Mouse (Mus musculus) forebrain, embryonic 12.5 days (tissue): ENCODE data around the gene Olfr884. TPM values are rescaled to one million over a fixed set of nuclear protein-coding genes. Genes with fewer than 3 reads are reported as not detected.

Source experiments
- ATAC-seq: fragments of 200-750 bp; cut with Nextera tagmentation; 2 replicates; pipeline ENCODE4 v1.8.0; 2017; ENCODE audit warnings: moderate TSS enrichment; ENCODE audit not compliant: low FRiP score
- H3K27ac ChIP-seq: fragments of 300-500 bp; sonication (generic); 2 replicates; pipeline ENCODE4 v1.5.1; 2016; ENCODE audit warnings: mild to moderate bottlenecking
- H3K27me3 ChIP-seq: fragments of 300-500 bp; sonication (generic); 2 replicates; pipeline ENCODE4 v1.6.1; 2016; ENCODE audit warnings: mild to moderate bottlenecking
- H3K36me3 ChIP-seq: fragments of 300-500 bp; sonication (generic); replicated peaks from 2 replicates; pipeline ENCODE4 v1.6.1; 2016; ENCODE audit warnings: mild to moderate bottlenecking
- H3K4me1 ChIP-seq: fragments of 300-500 bp; sonication (generic); 2 replicates; pipeline ENCODE4 v1.6.1; 2016
- H3K4me2 ChIP-seq: fragments of 300-500 bp; sonication (generic); 2 replicates; pipeline ENCODE4 v1.6.1; 2016; ENCODE audit warnings: mild to moderate bottlenecking, moderate library complexity
- H3K4me3 ChIP-seq: fragments of 300-500 bp; sonication (generic); replicated peaks from 2 replicates; pipeline ENCODE4 v1.5.1; 2016; ENCODE audit warnings: mild to moderate bottlenecking
- H3K9ac ChIP-seq: fragments of 300-500 bp; sonication (generic); 2 replicates; pipeline ENCODE4 v1.6.1; 2016; ENCODE audit warnings: mild to moderate bottlenecking
- H3K9me3 ChIP-seq: fragments of 300-500 bp; sonication (generic); 2 replicates; pipeline ENCODE4 v1.6.1; 2016
- WGBS: fragments of 180-500 bp; shearing (Covaris S2); methylation state at CpG from one replicate; pipeline ENCODE4 v1.1.7; 2016; 5-methylcytosine and 5-hydroxymethylcytosine counted together
- polyA plus RNA-seq: library from polyadenylated mRNA; unstranded; fragments of >200 nt; fragmentation: Nextera tagmentation; extraction: Ambion mirVana; gene quantifications from 2 replicates; pipeline ENCODE4 v1.2.1, GENCODE M21; 2016

Olfr884 gene
- not detected in 2 replicates for polyA plus RNA-seq

- no peak within 1 kb of the TSS for H3K27ac ChIP-seq
- H3K27me3 ChIP-seq, result no peaks in the 10 kb centered on the region
- no peaks in the 10 kb centered on the region for H3K36me3 ChIP-seq
- no peak within 1 kb of the TSS for H3K9ac ChIP-seq
- H3K4me1 ChIP-seq, result no peaks in the 10 kb centered on the region
- H3K4me2 ChIP-seq, result no peak within 1 kb of the TSS
- H3K9me3 ChIP-seq, result no peaks in the 10 kb centered on the region
- no peak within 1 kb of the TSS for H3K4me3 ChIP-seq
- 75% methylated on average over 1 of the region's 1 CpGs for WGBS
- ATAC-seq, result no peak
Measured at GRCm38 (mm10) chr9:38046255-38046654, at the start of gene Olfr884. TSS of gene Olfr884 (plus strand) at chr9:38046555.

DNA sequence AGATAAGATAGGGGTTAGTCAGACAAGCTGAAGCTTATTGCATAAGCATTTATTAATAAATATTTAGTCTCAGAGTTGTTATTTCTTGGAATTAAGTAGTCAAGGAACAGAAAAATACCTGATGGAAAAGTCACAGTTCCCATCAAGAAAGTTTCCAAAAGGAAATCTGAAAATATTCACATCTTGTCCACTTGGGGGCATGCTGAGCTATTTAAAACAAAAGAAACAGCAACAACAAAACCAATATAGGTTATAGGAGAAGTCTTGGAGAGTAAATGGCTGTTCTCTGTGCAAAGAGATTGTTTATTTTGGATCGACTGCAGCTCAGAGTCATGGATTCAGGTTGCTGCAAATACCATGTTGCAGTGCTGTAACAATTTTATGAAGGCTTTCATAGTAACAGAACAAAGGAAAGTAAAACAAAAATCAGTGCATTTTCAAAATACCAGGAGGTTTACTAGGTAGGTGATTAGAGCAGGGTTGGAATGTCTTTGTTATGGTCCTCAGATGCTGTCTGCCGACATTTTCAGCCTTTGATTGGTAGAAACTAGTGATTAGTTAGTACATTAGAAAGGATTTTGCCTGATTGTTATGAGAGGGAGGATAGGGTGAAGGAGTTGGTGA lies 47.7 kb upstream of the Olfr884 start:
- H3K36me3 ChIP-seq, result no peaks in the 10 kb centered on the region
- no peak overlapping the region for H3K9ac ChIP-seq
- 60% methylated on average over 2 of the region's 2 CpGs for WGBS

DNA sequence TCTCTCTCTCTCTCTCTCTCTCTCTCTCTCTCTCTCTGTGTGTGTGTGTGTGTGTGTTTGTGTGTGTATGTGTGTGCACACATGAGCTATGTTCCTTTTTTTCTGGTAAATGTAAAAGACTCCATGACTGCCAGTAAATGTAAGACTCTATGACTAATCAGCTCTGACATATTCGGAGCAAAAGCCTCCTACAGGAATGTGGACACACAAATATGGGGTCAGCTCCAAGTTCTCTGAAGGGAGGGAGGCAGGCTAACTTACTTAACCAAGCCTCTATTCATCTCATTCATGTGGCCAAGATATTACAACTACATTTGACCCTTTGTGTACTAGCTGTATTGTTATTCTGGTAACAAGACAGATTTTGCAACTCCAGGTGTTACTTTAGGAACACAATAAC lies 46.3 kb upstream of the Olfr884 start:
- H3K4me1 ChIP-seq, result no peaks in the 10 kb centered on the region
- H3K27me3 ChIP-seq, result no peaks in the 10 kb centered on the region
- no peaks in the 10 kb centered on the region for H3K9me3 ChIP-seq
- no peak overlapping the region for H3K4me3 ChIP-seq
- H3K36me3 ChIP-seq, result no peaks in the 10 kb centered on the region
- no peak overlapping the region for H3K4me2 ChIP-seq
- no peak overlapping the region for H3K27ac ChIP-seq
- no peak overlapping the region for H3K9ac ChIP-seq
- WGBS, result 85% methylated on average over 1 of the region's 1 CpGs
- ATAC-seq, result no peak

More for the DNA sequence above, 47.7 kb upstream of the Olfr884 start:
- H3K4me1 ChIP-seq, result no peaks in the 10 kb centered on the region
- no peaks in the 10 kb centered on the region for H3K9me3 ChIP-seq
- H3K27ac ChIP-seq, result no peak overlapping the region
- H3K27me3 ChIP-seq, result no peaks in the 10 kb centered on the region
- ATAC-seq, result no peak
- no peak overlapping the region for H3K4me2 ChIP-seq
- no peak overlapping the region for H3K4me3 ChIP-seq

GRCm38 (mm10) chr9:38025508-38025907 lies 20.8 kb upstream of the Olfr884 start, which contains the start of gene Olfr883:
TSS of gene Olfr883 (plus strand) at chr9:38025808.
- ATAC-seq, result no peak
- WGBS, result 92% methylated on average over 1 of the region's 1 CpGs
- Histone ChIP-seq H3K4me3 (no peak within 1 kb of the TSS), H3K9ac (no peak within 1 kb of the TSS), H3K4me1 (no peaks in the 10 kb centered on the region), H3K4me2 (no peak within 1 kb of the TSS), H3K27me3 (no peaks in the 10 kb centered on the region), H3K9me3 (no peaks in the 10 kb centered on the region), H3K27ac (no peak within 1 kb of the TSS), H3K36me3 (no peaks in the 10 kb centered on the region)

DNA sequence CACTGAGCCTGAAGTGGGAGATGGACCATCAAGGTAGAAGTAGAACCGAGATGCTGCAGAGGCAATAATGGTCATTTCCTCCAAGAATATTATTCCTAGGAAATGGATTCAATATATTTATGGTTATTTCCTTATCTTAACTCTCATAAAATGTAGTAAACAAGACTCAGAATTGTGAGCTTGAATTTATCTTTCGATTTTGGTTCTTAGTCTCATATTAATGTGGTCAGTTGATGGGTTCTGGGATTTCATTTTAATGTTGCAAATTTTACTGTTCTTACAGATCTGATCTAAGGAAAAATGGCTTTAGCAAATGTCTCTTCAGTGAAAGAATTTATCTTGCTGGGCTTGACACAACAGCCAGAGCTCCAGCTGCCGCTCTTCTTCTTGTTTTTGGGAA lies 14.7 kb downstream of the Olfr884 start, which contains the start of gene Olfr885:
Olfr885 (plus strand) TSS at position 301 of the 400 bp plus-strand sequence.
- Histone ChIP-seq H3K9ac (no peak within 1 kb of the TSS), H3K36me3 (no peaks in the 10 kb centered on the region), H3K4me2 (no peak within 1 kb of the TSS), H3K4me1 (no peaks in the 10 kb centered on the region), H3K27ac (no peak within 1 kb of the TSS), H3K4me3 (no peak within 1 kb of the TSS), H3K27me3 (no peaks in the 10 kb centered on the region), H3K9me3 (no peaks in the 10 kb centered on the region)
- WGBS, result 87% methylated on average over 3 of the region's 3 CpGs
- no peak for ATAC-seq

- Histone ChIP-seq H3K4me3 (no peak within 1 kb of the TSS), H3K27ac (no peak within 1 kb of the TSS), H3K9ac (no peak within 1 kb of the TSS), H3K4me2 (no peak within 1 kb of the TSS), H3K36me3 (no peaks in the 10 kb centered on the region), H3K27me3 (no peaks in the 10 kb centered on the region), H3K4me1 (no peaks in the 10 kb centered on the region), H3K9me3 (no peaks in the 10 kb centered on the region)
- ATAC-seq, result no peak
- WGBS, result 91% methylated on average over 1 of the region's 1 CpGs
Measured at GRCm38 (mm10) chr9:38083772-38084171, 37.4 kb downstream of the Olfr884 start, which contains the start of gene Olfr887. TSS of gene Olfr887 (plus strand) at chr9:38084072.

Other genes starting within 250 kb of the Olfr884 start
- not detected in 2 replicates for gene Olfr876, start 243.5 kb upstream of the Olfr884 start, polyA plus RNA-seq
- gene Olfr877, start 192.3 kb upstream of the Olfr884 start, polyA plus RNA-seq, result not detected in 2 replicates
- not detected in 2 replicates for gene Olfr145, start 149.8 kb upstream of the Olfr884 start, polyA plus RNA-seq
- 0.06 TPM in 1 of 2 replicates, not detected in the other for gene Olfr878, start 128.7 kb upstream of the Olfr884 start, polyA plus RNA-seq
- not detected in 2 replicates for gene Olfr881, start 54.7 kb upstream of the Olfr884 start, polyA plus RNA-seq
- not detected in 2 replicates for gene Olfr883, start 20.7 kb upstream of the Olfr884 start, polyA plus RNA-seq
- not detected in 2 replicates for gene Olfr885, start 14.8 kb downstream of the Olfr884 start, polyA plus RNA-seq
- gene Olfr887, start 37.5 kb downstream of the Olfr884 start, polyA plus RNA-seq, result not detected in 2 replicates
- not detected in 2 replicates for gene Olfr888, start 61.6 kb downstream of the Olfr884 start, polyA plus RNA-seq
- gene Olfr889, start 68.6 kb downstream of the Olfr884 start, polyA plus RNA-seq, result 0.08 and 0.09 TPM in 2 replicates
- not detected in 2 replicates for gene Olfr890, start 96.0 kb downstream of the Olfr884 start, polyA plus RNA-seq
- gene Olfr891, start 134.3 kb downstream of the Olfr884 start, polyA plus RNA-seq, result not detected in 2 replicates
- not detected in 2 replicates for gene Olfr893, start 161.8 kb downstream of the Olfr884 start, polyA plus RNA-seq
- gene Olfr894, start 171.5 kb downstream of the Olfr884 start, polyA plus RNA-seq, result not detected in 2 replicates
- gene Olfr143, start 206.2 kb downstream of the Olfr884 start, polyA plus RNA-seq, result not detected in 2 replicates
- gene Olfr895, start 221.3 kb downstream of the Olfr884 start, polyA plus RNA-seq, result not detected in 2 replicates
- gene Olfr896-ps1, start 244.6 kb downstream of the Olfr884 start, polyA plus RNA-seq, result not detected in 2 replicates